Mouse (Mus musculus) megakaryocyte progenitor cell, adult 5-6 weeks (primary cell): Measurements from ENCODE around the gene Fut2. TPM values are rescaled to one million over a fixed set of nuclear protein-coding genes. Genes with fewer than 3 reads are reported as not detected.
A peak's percentile ranks its signal among the peaks of the same experiment; 100 is the strongest.

Experiments
- ATAC-seq: replicated peaks from 2 replicates; pipeline ENCODE4 v1.8.0; 2016; ENCODE audit warnings: mild to moderate bottlenecking, moderate TSS enrichment, inconsistent platforms; ENCODE audit not compliant: poor library complexity
- total RNA-seq, 2 experiments: library from RNA; stranded (forward) in 1 of 2; stranded (reverse) in 1 of 2; fragments of 157-497, 149-512 nt in 1 of 2; fragments of 200-1000 nt in 1 of 2; gene quantifications; 2 replicates each; pipeline versions ENCODE4 v1.2.3 to v1.2.4; 2015 to 2017

Gene Fut2
- total RNA-seq, 2 experiments from 2014 or later = not detected

DNA sequence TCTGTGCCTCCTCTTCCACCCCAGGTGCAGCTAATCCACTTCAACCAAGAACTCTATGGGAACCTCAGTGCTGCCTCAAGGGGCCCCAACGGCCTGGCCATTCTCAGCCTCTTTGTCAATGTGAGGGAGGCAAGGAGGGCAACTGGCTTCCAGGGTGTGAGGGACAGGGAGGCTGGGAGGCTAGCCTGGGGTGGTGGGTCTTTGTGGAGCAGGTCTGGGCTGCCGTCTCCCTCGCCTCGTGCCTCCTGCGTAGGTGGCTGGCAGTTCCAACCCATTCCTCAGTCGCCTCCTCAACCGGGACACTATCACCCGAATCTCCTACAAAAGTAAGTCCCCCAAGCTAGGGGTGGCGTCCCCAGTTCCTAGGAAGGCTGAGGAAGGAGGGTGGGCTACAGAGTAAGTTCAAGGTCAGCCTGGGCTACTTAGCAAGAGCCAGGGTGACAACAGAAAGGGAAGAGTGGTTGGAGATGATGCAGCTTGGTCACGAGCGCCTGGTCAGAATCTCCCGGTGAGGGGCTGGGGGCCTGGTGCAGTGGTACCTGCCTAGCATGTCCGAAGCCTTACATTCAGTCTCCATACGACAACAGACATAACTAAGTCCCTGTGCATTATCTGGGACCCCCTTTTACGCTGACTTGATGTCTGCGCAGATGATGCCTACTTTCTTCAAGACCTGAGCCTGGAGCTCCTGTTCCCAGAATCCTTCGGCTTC lies 36.8 kb upstream of the Fut2 start:
- no peak for ATAC-seq

DNA sequence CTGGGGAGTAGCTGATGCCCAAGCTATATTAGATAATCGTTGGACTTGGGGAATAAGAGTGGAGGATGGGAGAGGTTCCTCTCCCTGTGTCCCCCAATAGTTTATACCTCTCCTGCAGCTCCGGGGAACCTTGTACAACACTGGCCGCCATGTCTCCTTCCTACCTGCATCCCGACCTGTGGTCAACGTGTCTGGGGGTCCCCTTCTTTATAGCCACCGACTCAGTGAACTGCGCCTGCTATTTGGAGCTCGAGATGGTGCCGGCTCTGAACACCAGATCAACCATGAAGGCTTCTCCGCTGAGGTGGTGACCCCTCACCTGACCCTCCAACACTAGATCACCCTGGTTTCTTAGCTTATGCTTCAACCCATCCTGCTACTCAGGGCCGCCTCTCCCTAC lies 36.1 kb upstream of the Fut2 start:
- ATAC-seq = no peak

DNA sequence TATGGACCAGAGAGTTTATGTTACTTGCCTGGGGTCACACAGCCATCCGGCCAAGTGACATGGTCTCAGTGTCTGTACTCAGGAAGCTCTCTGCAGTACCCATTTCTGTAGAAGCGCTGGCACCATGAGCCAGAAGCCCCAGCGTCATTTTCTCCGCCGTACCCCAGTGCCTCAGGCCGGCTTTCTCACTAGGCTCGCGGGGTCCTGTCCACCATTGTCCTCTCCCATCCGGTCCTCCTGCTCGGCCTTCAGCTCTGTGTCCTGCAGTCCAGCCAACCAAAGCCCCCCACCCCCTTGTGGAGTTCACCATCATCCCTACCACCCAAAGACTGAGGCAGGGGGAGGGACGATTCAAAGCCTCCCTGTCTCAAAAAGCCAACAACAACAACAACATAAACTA lies 35.4 kb upstream of the Fut2 start:
- no peak for ATAC-seq

DNA sequence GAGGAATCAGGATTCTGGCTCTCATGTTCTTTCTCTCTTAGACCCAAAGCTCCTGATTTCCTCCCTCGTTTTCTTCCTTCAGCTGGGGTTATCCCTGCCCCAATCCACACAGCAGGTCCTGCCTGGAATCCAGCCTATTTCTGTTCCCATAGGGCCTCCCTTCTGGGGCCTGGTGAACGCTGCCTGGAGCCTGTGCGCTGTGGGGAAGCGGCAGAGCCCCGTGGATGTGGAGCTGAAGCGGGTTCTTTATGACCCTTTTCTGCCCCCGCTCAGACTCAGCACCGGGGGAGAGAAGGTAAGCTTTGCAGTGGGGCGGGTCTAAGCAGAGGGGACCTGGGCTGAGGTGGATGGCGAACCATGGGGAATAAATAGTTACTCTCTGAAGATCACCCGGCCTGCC lies 34.9 kb upstream of the Fut2 start:
- no peak for ATAC-seq

DNA sequence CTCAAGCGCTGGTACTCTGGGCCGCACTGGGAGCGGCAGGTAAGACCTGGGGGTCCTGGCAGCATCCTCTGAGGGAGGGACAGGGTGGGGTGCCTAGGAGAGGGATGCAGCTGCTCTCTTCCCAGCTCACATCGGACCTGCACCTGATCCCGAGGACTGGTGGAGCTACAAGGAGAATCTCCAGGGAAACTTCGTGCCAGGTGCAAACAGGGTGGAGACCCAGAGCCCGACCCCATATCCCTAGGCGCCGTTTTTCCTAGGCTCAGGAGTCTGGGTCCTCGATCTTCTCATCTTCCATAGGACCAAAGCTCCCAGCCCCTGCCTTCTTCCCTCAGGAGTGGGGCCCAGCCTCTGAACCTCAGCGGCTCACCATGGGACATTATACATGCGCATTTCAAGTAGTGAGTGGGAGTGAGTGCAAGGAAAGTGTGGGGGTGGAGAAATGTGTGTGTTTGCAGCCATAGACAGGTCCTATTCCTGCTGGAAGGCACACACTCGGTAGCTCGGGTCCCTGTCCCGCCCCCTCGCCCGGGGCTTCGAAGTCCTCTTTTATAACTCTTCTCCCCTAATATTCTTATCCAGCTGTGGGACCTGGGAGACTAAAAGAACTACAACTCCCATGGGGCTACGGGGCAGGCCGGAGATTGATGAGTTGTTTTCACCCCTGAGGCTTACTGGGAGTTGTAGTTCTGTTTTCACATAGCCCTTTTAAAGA lies 34.3 kb upstream of the Fut2 start:
- ATAC-seq = peak; percentile 30; the same call in 1 of the 2 replicates

DNA sequence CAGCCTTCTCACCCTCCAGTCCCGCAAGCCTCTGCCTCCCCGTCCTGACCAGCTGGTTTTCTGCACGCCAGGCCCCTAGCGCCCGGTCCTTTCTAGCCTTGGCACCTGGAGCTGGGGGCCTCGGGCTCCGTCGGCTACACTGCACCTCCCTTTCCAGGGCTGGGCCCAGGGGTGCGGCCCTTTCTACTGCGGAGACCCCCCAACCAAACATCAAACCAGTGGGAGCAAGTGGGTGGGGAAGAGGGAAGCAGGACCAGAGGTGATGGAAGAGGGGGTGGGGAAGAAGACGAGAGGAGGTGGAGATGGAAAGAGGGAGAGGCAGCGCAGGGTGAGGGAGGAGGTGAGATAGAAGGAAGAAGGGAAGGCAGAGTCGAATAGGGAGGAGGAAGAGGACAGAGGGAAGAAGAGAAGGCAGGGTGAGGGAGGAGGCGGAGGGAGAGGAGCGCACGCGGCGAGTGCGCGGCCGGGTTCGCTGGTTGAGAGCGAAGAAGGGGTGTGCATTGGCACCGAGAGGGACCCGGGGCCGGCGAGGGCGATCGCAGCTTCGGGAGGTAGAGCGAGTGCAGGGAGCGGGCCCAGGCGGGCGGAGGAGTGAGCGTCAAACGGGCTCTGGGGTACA lies 33.4 kb upstream of the Fut2 start, which contains the start of gene Car11:
TSS of gene Car11 (plus strand) at position 321 of the 619 bp plus-strand sequence.
- ATAC-seq = no peak

DNA sequence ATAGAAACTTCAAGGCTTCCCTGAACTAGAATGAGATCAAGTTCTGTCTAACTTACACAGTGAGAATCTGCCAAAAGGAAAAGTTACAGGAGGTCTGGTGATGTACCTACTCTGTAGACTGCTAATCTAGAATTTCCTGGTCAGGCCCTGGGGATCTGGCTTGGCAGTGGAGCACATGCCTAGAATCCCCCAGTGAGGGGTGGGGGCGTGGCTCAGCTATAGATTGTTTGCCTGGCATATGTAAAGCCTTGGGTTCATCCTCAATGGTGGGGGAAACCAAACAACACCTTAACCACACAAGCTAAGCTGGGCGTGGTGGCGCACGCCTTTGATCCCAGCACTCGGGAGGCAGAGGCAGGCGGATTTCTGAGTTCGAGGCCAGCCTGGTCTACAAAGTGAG lies 31.7 kb upstream of the Fut2 start:
- no peak for ATAC-seq

DNA sequence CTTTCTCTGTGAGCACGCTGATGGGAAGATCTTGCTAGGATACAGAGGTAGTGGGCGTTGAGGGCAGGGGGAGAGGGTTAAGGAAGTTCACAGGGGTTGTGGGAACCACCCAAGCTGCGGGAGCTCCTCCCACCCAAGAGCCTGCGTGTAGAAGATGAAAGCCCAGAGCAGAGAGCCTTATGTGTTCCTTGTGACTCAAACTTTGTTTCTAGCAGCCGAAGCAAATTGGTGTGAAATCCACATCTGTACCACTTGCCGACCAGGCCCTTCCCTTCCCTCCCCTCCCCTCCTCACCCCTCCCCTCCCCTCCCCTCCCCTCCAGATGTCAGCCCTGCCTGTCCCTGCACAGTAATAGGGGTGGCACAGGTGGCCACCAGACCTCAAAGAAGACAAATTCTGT lies 28.9 kb upstream of the Fut2 start:
- ATAC-seq = no peak

DNA sequence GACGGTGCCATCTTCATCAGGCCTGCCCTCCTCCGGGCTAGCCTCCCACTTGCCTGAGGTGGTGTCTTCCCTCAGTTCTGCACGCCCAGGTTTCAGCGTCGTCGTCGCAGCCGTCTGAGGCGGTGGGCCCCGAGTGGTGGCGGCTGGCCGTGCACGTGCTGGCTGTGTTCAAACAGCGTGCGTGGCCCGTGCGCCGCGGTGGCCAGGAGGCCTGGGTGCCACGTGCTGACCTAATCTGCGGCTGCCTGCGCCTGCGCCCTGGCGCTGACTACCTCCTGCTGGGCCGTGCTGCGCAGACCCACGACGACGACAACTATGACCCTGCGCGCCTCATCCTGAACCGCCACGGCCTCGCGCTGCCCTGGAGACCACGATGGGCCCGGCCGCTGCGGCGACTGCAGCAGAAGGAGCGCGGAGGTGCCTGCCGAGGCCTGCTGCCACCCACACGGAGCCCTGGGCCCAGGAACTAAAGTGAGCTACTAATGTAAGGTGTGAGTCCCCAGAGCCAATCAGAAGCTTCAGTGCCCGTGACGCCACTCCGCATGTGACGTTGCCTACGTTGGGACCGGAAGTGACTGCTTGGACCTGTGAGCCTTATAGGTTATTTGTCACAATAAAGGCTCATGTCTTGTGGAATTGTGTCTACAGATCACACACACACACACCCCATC lies 27.9 kb upstream of the Fut2 start, which contains the start of gene Sec1:
TSS of gene Sec1 (minus strand) at position 482 of the 671 bp plus-strand sequence.
- ATAC-seq = no peak

DNA sequence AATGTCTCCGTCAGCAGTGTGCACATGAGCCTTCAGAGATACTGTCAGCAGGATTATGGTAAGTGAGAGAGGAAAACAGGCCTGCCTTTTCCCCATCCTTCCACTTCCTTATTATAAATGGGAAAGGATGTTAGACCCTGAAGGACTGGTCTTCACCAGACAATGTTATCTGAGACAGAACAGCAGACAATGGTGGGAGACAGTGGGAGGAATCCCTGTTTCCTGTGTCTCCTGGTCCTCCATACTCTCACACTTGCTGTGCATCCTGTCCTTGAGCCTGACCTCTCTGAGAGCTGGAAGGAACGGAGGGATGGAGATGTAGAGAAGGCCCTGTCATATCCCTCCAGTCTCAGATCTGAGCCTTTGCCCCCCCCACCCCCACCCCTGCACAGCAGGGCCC lies 26.2 kb upstream of the Fut2 start:
- ATAC-seq = no peak

DNA sequence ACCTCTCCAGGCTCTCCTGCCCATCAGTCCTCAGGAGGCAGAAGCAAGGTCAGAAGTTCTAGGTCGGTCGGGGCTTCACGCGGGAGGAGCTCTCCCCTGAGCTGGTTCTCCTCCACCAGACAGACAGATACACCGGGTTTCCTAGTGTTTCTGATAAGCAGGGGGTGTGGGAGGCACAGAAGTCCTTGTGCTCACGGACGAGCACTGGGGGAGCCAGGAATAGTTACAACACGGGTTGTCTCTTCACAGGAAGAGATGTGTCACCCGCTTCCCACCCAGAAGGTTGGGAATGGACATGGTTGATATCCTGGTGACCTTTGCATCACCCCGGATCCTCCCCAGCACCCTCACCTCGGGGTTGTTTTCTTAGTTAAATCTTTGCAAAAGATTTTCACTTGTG lies 23.6 kb upstream of the Fut2 start:
- ATAC-seq = no peak

DNA sequence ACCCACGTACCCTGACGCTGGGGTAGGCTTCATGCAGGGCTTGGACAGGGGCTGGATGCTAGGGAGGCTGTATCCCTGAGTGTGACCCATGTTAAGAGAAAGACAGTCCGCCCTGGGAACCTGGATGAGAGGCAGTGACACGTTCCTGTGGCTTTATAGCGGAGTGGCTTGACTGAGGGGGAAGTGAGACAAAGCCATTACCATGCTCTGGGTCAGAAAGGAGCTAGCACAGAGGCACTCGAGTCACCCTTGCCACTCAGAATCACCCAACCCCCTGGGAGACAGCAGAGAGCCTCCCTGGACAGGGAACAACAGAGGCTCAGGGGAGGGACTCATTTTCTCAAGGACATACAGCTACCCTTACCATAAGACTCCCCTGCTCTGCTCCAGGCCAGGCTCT lies 22.9 kb upstream of the Fut2 start:
- ATAC-seq = peak; percentile 48

DNA sequence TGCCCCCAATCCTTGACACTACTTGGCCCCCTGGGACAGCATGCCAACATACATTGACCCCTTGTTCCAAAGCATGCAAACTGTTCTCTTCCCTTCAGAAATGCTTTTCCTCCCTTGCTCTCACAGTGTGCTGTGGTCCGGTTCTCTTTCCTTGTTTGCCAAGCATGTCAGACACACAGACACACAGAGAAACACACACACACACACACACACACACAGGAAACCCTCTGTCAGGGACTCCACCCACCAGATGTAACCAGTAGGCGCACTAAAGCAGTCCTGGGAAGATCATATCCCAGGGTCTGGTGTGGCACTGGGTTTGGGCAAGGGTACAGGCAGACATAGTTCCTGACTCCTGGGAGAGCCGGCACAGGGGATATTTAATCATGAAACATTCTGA lies 20.6 kb upstream of the Fut2 start:
- no peak for ATAC-seq

DNA sequence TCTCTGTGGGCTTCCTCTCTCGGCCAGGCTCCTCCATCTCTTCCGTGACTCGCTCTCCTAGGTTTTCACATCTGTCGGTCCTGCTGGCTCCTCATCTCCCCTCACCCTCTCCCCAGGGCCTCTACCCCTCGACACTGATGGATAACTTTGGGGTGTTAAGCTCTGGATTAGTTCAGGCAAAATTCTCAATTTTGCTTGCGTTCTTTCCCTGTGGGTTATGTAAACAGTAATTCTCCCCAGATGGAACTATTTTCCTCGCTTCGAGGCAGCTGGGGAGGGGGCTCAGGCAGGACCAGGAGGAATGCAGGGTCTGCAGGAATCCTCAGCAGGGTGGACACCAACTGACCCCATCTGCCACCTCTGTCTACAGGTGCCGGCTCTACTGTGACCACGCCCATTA lies 19.6 kb upstream of the Fut2 start:
- no peak for ATAC-seq

DNA sequence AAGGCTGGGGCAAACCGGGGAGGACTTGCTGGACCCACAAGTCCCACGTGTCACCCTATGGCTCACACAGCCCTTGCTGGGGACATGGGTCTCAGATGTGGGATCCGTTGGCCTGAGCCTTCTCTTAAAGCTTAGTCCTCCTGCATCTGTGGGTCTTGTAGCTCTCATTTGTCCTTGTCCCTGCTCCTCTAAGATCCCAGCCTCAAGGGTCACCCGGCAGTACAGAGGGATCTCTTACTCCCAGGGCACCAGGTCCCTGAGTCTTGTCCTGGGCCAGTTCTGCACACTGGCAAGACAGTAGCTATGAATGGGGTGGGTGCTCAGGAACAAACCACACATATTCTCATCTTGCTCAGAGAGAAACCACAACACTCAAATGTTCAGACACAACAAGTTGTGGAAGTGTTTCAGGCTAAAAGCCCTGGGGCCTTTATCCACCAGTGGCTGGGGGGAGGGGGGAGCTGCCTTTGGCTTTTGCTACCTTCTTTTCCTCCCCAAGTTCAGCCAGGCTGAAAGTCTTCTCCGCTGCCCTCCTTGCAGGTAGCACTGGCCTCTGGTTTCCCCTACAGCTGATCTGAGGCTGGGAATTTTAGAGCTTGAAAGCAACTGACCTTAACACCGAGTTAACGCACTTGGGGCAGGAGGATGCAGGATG lies 17.3 kb upstream of the Fut2 start, which contains the start of gene Ntn5:
TSS of gene Ntn5 (plus strand) at position 627 of the 655 bp plus-strand sequence.
- no peak for ATAC-seq

DNA sequence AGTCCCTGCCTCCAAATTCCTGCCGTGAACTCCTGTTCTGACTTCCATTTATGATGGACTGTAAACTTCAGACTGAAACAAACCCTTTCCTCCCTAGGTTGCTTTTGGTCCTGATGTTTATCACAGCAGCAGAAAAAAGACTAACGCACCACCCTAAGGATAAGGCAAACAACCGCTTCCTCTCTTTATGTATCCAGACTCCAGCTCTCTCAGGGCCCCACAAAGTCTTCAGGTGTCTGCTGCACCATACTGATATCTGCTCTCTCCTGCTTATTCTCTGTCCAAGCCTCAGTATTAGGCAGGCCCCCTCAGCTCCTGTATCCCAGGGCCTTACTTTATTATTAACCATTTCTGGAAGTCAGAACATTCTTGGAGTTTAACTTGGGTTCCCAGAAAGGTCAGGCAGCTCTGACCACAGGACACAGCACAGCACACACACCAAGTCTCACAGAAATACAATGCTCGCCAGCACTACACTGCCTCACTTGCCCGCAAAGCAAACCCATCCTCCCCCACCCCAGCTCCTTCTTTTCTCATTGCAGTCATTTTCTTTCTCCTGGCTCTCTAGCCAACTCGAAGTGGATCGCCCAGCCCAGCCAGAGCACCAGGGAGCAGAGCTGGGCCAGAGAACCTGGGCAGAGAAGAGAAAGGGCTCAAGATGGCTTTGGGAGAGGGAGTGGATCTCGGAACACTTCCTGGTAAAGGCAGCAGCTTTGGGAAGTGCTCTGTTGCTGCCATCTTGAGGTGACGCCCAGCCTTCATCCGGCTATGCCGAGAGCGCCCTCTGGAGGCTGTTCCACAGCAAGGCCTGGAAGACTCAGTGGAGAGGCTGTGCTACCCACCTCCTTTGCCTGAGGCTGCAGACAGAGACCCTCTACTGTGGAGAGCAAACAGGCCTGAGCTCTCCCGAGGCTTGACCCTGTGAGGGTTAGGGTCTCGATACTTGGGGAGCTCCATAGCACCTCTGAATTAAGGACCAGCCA lies 16.2 kb upstream of the Fut2 start:
- ATAC-seq = peak; percentile 96

DNA sequence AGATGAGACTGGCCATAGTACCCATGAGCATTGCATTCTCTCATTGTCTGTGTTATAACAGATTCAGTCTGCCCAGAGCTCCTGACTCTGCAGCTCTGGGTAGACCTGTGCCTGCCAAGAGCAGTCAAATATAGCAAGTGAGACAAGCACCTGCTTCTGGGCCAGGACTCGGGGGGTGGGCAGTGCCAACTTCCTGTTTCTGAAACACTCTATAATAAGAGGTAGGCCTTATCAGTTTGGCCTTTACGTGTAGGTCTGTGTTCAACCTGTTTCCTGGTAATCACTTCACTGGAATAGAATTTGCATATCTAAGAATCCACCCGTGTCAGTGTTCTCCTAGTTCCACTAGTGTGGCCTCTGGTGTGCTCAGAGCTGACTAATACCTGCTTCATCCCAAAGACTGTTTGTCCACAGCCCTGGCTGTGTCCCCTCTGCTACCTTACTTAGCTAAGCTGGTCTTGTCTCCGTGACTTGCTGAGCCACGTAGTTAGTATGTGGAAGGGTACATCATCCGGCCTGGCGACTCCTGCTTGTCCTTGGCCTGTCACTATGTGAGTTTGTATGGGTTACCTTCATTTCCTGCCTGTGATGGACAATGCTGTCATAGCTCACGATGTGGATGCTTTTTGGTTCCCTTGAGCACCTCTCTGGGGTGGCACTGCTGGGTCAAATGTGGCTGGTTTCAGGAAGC lies 15.0 kb upstream of the Fut2 start:
- 0 out of 2 replicates have a peak, but pooled peaks have one; percentile 15 for ATAC-seq

DNA sequence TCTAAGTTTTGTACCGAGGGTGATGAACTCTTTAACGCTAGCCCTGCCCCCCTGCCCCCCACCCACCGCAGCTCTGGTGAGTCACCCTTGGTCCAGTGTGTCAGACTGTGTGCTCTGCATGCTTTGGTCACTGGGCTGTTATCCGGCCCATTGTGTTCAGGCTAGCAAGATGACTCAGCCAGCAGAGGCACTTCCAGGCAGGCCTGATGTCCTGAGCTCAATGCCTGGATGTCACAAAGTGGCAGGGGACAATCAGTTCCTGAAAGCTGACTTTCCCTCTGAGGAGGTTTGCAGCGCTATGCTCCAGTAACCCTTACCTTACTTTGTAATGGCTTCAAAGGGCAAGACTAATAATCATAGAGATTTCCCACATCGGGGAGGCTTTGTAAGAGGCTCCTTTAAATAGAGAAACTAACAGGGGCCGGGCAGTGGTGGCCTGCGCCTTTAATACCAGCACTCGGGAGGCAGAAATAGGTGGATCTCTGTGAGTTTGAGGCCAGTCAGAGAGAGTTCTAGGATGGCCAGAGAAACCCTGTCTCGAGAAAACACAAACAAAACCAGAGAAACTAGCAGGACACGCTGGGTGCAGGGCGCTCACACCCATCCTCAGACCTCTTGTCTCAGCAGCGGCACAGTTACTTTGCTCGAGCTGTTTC lies 13.9 kb upstream of the Fut2 start:
- ATAC-seq = no peak

DNA sequence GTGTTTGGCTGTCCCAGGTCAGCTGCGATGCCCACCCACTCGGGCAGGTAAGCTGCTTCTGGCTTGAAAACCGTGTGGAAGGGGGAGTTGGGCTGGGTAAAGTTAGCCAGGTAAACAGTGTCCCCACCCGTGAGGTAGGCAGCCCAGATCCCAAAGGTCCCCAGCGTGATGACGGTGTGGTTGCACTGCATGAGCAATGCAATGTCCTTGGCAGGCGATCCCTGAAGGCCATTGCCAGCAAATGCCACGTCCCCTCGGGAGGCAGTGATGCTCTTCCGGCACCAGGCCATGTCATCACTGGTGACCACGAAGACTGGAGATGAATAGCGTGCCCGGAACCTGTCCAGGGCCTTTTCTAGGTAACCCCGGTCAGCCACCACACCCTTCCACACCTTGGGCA lies 12.3 kb upstream of the Fut2 start:
- no peak for ATAC-seq
